Mouse (Mus musculus) heart, postnatal 10 days (tissue): ENCODE results near the gene Xaf1. TPM values are rescaled to one million over a fixed set of nuclear protein-coding genes. Genes with fewer than 3 reads are reported as not detected.

Source experiments
- DNase-seq, 2 experiments: peaks; one replicate each; pipeline ENCODE4 v3.0.0; 2021
- intact Hi-C: fragments of 180-260 bp; cut with DNase I; formaldehyde crosslinking; loops from one replicate; pipeline ENCODE4 v1.15.1; 2025
- total RNA-seq, 2 experiments: library from RNA; stranded (reverse); gene quantifications; 2 replicates each; pipeline ENCODE4 v1.2.3; 2021

Xaf1 gene
- total RNA-seq = 10 to 100 TPM in 1 of 2 experiments, 1 to 10 TPM in 1; 9.1 to 11.6 TPM

- intact Hi-C loops = no loop called here
- peak; percentile 80 to 82 for DNase-seq
Measured at GRCm38 (mm10) chr11:72301334-72301733, at the start of gene Xaf1. Gene Xaf1, plus strand, starts transcription at chr11:72301629.

DNA sequence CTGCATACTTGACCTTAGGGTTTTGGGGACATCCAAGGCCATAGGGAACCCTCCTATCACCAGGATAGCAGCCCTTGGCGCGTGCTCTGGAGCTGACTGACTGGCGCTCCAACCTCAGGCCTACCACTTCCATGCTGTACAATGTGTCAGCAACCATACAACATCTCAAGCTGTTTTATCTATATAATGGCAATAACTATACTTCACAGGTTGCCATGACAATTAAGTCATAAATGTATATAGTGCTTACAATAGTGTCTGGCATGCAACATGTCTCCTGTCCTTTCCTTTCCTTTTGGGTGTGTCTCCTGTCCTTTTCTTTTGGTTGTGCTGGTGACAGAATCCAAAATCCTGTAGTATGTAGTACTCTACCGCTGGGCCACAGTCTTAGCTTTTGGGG lies 45.8 kb upstream of the Xaf1 start:
- intact Hi-C loops = no loop called here
- no peak for DNase-seq

DNA sequence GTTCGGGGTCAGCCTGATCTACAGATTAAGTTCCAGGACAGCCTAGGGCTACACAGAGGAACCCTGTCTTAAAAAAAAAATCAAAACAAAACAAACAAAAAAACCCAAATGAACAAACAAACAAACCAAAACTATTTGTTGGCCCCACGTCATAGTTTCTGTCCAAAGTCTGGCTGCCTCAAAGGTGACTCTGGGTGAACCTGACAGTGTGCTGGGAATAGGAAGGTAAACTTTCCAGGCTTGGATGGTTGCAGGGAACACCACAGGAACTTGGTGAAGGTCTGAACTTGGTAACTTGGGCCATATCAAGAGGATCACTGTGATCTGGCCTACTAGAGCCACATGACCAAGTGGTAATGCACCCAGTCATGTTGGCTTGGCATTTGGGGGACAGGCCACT lies 45.0 kb upstream of the Xaf1 start:
- intact Hi-C loops = no loop called here
- no peak for DNase-seq

- intact Hi-C loops = no loop called here
- peak; percentile 3 to 20 for DNase-seq
Measured at GRCm38 (mm10) chr11:72265483-72265882, 35.9 kb upstream of the Xaf1 start.

- intact Hi-C loops = loop anchor here (2.0 kb wide), 1 partner anchor 42 kb away; no protein-coding TSS in a partner anchor
- peak; percentile 37 to 62 for DNase-seq
Measured at GRCm38 (mm10) chr11:72266207-72266959, 35.0 kb upstream of the Xaf1 start.

DNA sequence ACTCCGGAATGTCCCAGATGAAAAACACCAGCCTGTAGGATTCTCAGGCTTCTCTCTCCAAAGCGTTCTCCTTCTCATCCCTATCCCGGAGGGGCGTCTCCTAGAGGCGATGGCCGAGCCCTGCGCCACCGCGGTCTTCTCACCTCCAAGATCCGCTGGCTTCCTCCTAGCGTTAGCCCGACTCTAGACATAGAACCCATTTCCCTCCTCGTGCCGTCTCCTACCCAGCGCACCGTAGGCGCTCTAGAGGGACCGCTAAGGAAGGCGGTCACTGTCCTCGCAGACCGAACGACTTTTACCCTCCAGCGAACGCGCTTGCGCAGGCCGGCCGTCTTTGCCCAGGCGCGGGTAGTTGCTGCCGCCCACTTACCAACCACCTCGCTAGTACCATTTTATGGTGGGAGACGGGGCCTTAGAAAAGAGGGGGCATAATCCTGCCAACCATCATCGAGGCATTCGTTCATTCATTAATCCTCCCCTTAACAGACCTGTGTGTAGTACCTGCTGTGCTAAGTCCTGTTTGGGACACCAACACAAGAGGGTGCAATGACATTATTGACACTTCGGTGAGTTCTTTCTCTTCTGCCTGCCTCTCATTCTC lies 34.4 kb upstream of the Xaf1 start, which contains the start of gene Slc13a5:
Slc13a5 (minus strand) TSS at position 263 of the 601 bp plus-strand sequence.
- intact Hi-C loops = loop anchor here (2.0 kb wide), 1 partner anchor 42 kb away; no protein-coding TSS in a partner anchor
- DNase-seq = peak in 1 of 2 experiments; percentile 8

DNA sequence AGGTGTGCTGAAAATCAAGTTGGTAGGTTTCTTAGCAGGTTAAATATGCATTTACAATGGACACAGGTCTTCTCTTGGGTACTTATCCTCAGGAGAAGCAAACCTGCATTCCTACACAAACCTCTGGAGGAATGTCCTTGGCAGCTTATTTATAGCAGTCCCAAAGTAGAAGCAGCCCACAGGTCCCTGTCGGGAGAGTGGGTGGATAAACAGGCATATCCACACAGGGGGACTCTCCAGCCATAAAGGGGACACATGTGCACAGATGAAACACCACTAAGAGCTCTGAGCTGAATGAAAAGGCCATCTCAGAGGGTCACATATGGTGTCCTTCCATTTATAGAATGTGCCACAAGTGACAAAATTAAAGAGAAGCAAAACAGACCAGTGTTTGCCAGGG lies 29.7 kb upstream of the Xaf1 start:
- DNase-seq = no peak
- intact Hi-C loops = no loop called here

DNA sequence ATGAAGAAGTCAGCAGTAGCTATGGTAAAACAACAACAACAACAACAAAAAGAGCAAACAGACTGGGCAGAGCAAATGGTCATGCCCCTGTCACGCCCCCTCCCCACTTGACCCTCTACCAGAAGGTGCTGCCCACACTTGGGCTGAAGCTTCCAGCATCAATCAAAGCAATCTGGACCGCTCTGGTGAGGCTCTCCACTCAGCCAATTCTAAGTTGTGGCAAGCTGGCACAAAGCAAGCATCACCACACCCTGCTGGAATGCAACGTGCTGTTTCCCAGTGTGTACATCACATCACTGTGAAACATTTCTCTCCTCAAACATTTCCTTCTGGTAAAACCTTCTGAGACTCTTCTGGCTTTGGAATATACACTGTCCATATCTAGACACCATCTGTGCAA lies 28.1 kb upstream of the Xaf1 start:
- intact Hi-C loops = no loop called here
- DNase-seq = no peak

DNA sequence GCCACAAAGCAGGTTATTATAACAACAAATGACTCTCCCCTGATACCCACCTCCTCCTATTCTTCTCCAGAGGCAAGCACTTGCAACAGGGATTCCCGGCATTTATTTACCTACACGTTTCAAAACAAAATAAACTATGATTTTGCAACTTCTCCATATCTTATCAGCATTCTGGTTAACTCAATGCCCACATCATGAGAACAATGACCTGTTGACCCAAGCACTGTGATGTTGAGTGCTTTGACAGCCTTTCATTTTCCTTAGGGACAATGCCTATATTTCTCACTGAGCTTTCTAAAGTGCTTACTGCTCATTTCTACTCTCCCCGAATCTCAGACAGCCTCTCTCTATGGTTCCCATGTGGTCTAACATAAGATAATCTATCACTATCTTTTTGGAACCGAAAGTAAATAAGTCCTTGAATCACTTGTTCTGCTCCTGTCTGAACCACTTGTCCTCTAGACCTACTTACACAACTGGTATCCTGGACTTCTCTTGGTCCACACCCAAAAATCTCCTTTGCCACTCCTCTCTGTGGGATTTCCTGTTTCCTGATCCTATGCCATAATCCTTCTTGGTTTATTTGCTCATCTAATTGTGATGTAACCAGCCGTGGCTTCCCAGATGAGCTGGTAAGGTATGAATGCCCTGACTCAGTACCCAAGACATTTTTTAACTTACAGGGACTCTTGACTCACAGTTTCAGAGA lies 20.1 kb upstream of the Xaf1 start:
- intact Hi-C loops = no loop called here
- no peak for DNase-seq

- DNase-seq = no peak
- intact Hi-C loops = no loop called here
Measured at GRCm38 (mm10) chr11:72281852-72282400, 19.5 kb upstream of the Xaf1 start.

- DNase-seq = no peak
- intact Hi-C loops = no loop called here
Measured at GRCm38 (mm10) chr11:72283486-72284224, 17.8 kb upstream of the Xaf1 start.

DNA sequence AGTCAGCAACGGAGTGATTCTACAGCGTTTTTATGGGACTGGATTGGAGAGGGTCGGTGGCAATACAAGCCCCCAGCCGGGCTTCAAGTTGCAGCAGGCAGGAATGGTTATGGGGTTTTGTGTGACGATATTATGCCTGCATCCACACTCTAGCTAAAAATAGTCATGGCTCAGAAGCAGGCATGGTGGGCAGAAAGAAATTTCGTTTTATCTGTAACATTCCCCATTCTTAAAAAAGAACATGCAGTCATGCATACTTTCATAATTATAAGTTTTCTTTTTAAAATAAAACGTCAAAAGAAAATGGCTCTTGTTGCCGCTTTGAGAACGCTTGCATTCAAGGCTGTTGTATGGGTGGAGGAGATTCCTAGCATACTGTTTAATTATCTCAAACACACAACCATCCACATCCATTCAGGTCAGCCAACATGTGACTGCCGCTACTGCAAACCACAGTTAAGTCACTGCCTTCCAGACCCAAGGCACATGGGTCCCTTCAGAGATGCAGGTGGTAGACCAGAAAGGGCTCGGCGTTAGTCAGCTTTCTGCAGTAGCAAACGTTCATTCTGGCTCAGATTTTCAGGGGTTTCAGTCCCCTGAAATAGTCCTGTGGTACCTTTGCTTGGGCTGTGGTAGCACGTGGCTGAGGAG lies 16.8 kb upstream of the Xaf1 start:
- intact Hi-C loops = no loop called here

GRCm38 (mm10) chr11:72285971-72286480 lies 15.4 kb upstream of the Xaf1 start:
- intact Hi-C loops = no loop called here
- DNase-seq = no peak

More for the DNA sequence above, 16.8 kb upstream of the Xaf1 start:
- no peak for DNase-seq

DNA sequence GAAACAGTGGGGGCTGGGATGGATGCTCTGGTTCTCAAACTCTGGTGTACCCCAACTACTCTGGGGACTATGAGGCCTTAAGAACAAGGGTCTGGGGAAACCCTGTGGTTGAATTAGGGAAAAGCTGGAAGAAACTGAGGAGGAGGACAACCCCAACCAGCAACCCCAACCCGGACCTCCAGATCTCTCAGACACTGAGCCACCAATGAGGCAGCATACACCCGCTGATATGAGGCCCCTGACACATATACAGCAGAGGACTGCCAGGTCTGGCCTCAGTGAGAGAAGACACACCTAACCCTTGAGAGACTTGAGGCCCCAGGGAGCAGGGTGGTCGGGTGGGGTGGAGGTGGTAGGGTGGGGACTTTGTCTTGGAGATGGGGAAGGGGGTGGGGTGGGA lies 14.8 kb upstream of the Xaf1 start:
- intact Hi-C loops = no loop called here
- no peak for DNase-seq

- DNase-seq = no peak
- intact Hi-C loops = no loop called here
Measured at GRCm38 (mm10) chr11:72287126-72287525, 14.3 kb upstream of the Xaf1 start.

DNA sequence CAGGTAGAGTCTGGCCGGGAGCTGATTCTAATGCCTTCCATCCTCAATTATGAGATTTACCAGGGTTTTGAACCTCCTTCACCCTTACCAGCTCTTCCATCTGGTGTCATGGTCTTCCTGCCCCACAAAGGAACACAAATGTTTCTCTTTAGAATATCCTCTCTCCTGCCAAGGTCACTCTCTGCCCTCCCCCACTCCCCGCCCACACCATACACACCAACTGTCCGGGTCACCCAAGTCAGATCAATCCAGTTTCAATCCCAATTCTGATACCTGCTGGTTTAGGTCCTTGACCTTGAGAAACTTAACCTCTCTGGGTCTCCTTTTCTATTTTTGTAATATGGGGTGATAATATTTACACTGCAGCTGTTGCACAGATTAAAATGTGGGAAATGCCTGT lies 13.9 kb upstream of the Xaf1 start:
- intact Hi-C loops = no loop called here
- no peak for DNase-seq

DNA sequence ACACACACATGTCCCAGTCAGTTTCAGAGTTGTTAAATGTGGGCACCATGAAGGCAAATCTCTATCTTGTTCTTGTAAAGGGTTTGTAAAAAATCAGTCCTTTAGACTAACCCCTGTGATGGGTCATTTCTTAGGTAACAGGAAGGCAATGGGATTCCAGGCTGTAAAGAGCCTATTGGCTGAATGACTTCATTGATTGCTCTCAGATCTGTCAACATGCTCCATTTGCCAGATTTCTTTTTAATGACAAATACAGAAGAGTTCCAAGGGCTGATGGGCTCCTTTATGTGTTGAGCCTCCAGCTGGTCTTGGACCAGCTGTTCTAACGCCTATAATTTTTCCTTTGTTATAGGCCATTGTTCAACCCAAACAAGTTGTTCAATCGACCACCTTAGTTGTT lies 8.3 kb upstream of the Xaf1 start:
- intact Hi-C loops = no loop called here

GRCm38 (mm10) chr11:72302230-72302629 lies 801 bp downstream of the Xaf1 start:
- intact Hi-C loops = no loop called here

More for the DNA sequence above, 8.3 kb upstream of the Xaf1 start:
- DNase-seq = no peak

GRCm38 (mm10) chr11:72307461-72307860 lies 6.0 kb downstream of the Xaf1 start:
- no peak for DNase-seq
- intact Hi-C loops = no loop called here

More at GRCm38 (mm10) chr11:72302230-72302629, 801 bp downstream of the Xaf1 start:
- peak; percentile 62 to 68 for DNase-seq

- intact Hi-C loops = no loop called here
- DNase-seq = no peak
Measured at GRCm38 (mm10) chr11:72308982-72309381, 7.6 kb downstream of the Xaf1 start.
